Mouse (Mus musculus) lung, postnatal 0 days (tissue): ENCODE results near the gene Akap8l. TPM values are rescaled to one million over a fixed set of nuclear protein-coding genes. Genes with fewer than 3 reads are reported as not detected.

Experiments used
- ATAC-seq: fragments of 200-750 bp; cut with Nextera tagmentation; 2 replicates; pipeline ENCODE4 v1.8.0; 2017; ENCODE audit warnings: moderate library complexity
- DNase-seq: peaks from one replicate; pipeline ENCODE4 v3.0.0-alpha.2; 2016; ENCODE audit warnings: low spot score
- H3K27ac ChIP-seq: fragments of 300-500 bp; sonication (generic); 2 replicates; pipeline ENCODE4 v1.5.1; 2014; ENCODE audit warnings: antibody characterized with exemption, mild to moderate bottlenecking, low read length, mixed read lengths
- H3K27me3 ChIP-seq: fragments of 300-500 bp; sonication (generic); replicated peaks from 2 replicates; pipeline ENCODE4 v1.6.1; 2014; ENCODE audit warnings: low read length, mixed read lengths; ENCODE audit not compliant: insufficient read depth
- H3K36me3 ChIP-seq: fragments of 300-500 bp; sonication (generic); 2 replicates; pipeline ENCODE4 v1.6.1; 2014; ENCODE audit warnings: low read length, mixed read lengths; ENCODE audit not compliant: insufficient read depth
- H3K4me1 ChIP-seq: fragments of 300-500 bp; sonication (generic); 2 replicates; pipeline ENCODE4 v1.6.1; 2014; ENCODE audit warnings: antibody characterized with exemption, low read depth, low read length, mixed read lengths; ENCODE audit not compliant: insufficient read depth
- H3K4me2 ChIP-seq: fragments of 300-500 bp; sonication (generic); replicated peaks from 2 replicates; pipeline ENCODE4 v1.6.1; 2014; ENCODE audit warnings: low read depth, mild to moderate bottlenecking, low read length, moderate library complexity, mixed read lengths
- H3K4me3 ChIP-seq: fragments of 300-500 bp; sonication (generic); 2 replicates; pipeline ENCODE4 v1.5.1; 2014; ENCODE audit warnings: low read depth, low read length
- H3K9ac ChIP-seq: fragments of 300-500 bp; sonication (generic); replicated peaks from 2 replicates; pipeline ENCODE4 v1.6.1; 2014; ENCODE audit warnings: low read depth, mild to moderate bottlenecking
- H3K9me3 ChIP-seq: fragments of 300-500 bp; sonication (generic); 2 replicates; pipeline ENCODE4 v1.6.1; 2016; ENCODE audit warnings: low read length, mixed read lengths
- CTCF ChIP-seq: IDR thresholded peaks from 2 replicates; pipeline ENCODE4 v1.5.1; 2016; ENCODE audit warnings: antibody characterized with exemption, mild to moderate bottlenecking
- EP300 ChIP-seq: IDR thresholded peaks from 2 replicates; pipeline ENCODE4 v1.6.1; 2016; ENCODE audit warnings: antibody characterized with exemption, mild to moderate bottlenecking, control low read depth
- WGBS: fragments of 180-500 bp; shearing (Covaris S2); extraction: QIAGEN DNeasy Blood & Tissue Kit; methylation state at CpG from one replicate; pipeline ENCODE4 v1.1.7; 2014; 5-methylcytosine and 5-hydroxymethylcytosine counted together
- polyA plus RNA-seq: library from polyadenylated mRNA; unstranded; fragments of >200 nt; fragmentation: Nextera tagmentation; extraction: Ambion mirVana; gene quantifications from 2 replicates; pipeline ENCODE4 v1.2.1, GENCODE M21; 2015

Akap8l gene
- polyA plus RNA-seq, 1 experiment from 2014 or later: 59.9 TPM

DNA sequence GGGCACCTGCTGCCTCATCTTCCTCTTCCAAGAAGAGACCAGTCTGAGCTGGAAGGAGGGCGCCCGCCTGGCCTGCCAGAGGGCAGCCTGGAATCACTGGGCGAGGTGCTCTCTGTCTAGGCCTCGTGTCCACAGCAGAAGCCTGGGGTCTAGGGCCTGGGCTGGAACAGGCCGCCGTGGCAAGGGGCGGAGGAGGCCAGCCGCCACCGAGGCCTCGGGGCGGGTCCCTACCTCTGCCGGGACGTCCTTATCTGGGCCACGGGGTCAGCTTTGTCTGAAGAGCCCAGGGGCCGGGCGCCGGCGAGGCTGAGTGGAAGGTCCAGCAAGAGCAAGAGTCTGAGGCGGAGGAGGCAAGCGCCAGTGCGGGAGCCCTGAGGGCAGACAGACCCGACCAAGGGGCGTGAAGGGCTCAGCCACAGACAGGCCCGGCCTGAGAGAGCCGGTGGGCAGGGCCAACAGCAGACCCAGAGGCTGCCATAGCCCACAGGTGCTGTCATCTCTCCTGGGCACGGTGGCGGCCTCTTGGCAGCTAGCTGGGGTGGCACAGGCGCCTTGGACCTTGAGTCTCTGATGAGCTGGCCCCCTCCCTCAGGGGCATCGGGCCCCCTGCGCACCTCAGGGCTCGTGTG, 16.6 kb downstream of the Akap8l start:
- Histone ChIP-seq H3K4me3 (no peak overlapping the region), H3K9ac (no peak overlapping the region), H3K36me3 (peaks cover 52% of the 10 kb centered on the region), H3K27ac (no peak overlapping the region), H3K9me3 (no peaks in the 10 kb centered on the region), H3K27me3 (no peaks in the 10 kb centered on the region), H3K4me2 (no peak overlapping the region), H3K4me1 (no peaks in the 10 kb centered on the region)
- DNase-seq (no peak), ATAC-seq (peak; percentile 38; the same call in 1 of the 2 replicates)
- no peak for TF ChIP-seq EP300
- no peak for TF ChIP-seq CTCF
- WGBS: 81% methylated on average over 16 of the region's 31 CpGs

DNA sequence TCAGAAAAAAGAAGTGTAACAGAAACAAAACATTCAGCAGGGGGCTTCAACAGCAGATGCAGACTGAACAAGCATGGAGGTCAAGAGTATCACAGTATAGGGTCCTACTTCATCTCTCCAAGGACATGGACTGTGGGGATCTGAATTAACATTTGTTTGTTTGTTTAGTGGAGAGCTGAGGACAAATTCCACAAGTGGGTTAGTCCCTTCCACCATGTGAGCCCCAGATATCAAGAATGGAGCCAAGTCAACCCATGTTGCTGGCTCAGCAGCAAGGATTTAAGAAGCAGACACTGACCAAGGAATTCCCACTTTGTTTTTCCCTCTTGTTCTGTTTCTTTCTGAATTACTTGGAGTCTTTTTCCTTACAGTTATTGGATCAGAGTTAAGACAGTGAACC, 22.9 kb downstream of the Akap8l start:
- H3K9me3 ChIP-seq: no peaks in the 10 kb centered on the region
- no peak overlapping the region for H3K4me2 ChIP-seq
- DNase-seq (no peak), ATAC-seq (no peak)
- H3K4me3 ChIP-seq: no peak overlapping the region
- no peak overlapping the region for H3K27ac ChIP-seq
- TF ChIP-seq EP300 (no peak), CTCF (no peak)
- H3K27me3 ChIP-seq: no peaks in the 10 kb centered on the region
- H3K4me1 ChIP-seq: no peaks in the 10 kb centered on the region
- no peak overlapping the region for H3K9ac ChIP-seq
- H3K36me3 ChIP-seq: peaks cover 10% of the 10 kb centered on the region

DNA sequence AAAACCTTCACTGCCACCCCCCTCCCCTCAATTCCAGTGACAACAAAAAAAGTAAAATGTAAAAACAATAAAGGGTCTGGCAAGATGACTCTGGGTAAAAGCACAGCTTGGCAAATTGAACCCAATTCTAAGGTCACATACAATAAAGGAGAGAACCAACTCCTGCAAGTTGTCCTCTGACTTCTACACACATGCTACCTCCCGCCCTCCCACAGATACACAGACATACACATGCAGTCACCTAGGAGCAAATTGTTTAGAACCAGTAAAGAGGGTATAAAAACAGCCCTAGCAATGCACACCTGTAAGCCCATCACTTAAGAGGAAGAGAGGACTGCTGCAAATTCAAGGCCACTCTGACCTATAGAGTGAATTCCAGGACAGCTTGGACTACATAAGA, 27.6 kb downstream of the Akap8l start:
- no peak overlapping the region for H3K27ac ChIP-seq
- H3K36me3 ChIP-seq: no peaks in the 10 kb centered on the region
- 85% methylated on average over 1 of the region's 1 CpGs for WGBS
- H3K9ac ChIP-seq: no peak overlapping the region
- no peaks in the 10 kb centered on the region for H3K27me3 ChIP-seq
- H3K4me1 ChIP-seq: peaks cover 4% of the 10 kb centered on the region; the same call in 1 of the 2 replicates
- no peak overlapping the region for H3K4me3 ChIP-seq
- ATAC-seq (no peak), DNase-seq (no peak)
- TF ChIP-seq EP300 (no peak), CTCF (no peak)
- no peaks in the 10 kb centered on the region for H3K9me3 ChIP-seq
- no peak overlapping the region for H3K4me2 ChIP-seq

DNA sequence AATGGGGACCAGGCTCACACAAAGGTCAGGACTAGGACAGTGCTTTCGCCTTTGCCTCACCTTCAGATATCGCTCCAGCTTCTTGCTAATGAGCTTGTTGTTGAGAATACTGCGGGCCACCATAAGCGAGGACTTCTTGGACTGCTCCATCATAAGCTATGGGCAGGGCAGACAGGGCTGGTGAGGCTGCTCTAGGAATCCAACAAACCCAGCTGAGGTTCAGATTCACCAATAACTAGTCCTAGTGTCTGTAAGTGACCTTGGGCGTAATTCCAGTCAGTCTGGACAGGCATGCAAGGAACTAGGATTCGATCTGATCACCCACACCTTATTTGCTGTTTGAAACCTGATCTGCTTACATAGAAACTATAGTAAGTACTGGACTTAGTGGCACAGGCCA, 28.6 kb downstream of the Akap8l start:
- Histone ChIP-seq H3K9ac (peak overlapping the region; percentile 64), H3K36me3 (peaks cover 2% of the 10 kb centered on the region; the same call in 1 of the 2 replicates), H3K4me2 (peak overlapping the region; percentile 86), H3K9me3 (no peaks in the 10 kb centered on the region), H3K27ac (peak overlapping the region; percentile 80), H3K4me3 (peak overlapping the region; percentile 69), H3K27me3 (no peaks in the 10 kb centered on the region), H3K4me1 (peaks cover 4% of the 10 kb centered on the region; the same call in 1 of the 2 replicates)
- peak; percentile 16 for DNase-seq
- ATAC-seq: no peak
- no peak for TF ChIP-seq EP300
- no peak for TF ChIP-seq CTCF
- 9% methylated on average over 6 of the region's 6 CpGs for WGBS

DNA sequence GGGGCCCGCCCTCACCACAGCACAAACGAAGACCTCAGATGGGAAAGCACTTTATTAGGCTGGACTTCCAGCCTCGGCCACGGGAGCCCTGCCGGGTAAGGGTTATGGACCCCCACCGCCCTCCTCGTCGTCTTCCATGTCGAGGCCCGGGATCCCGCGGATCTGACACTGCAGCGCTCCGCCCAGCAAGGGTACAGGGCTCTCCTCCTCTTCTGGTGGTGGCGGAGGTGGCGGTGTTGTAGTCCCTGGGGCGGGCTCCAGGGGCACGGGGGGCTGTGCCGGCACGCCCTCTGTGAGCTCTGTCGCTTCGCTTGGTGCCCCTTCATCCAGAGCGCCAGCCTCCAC, 29.0 kb downstream of the Akap8l start:
- H3K27ac ChIP-seq: peak overlapping the region; percentile 80
- TF ChIP-seq CTCF: peak; percentile 36
- no peak for TF ChIP-seq EP300
- H3K9me3 ChIP-seq: no peaks in the 10 kb centered on the region
- WGBS: 1% methylated on average over 20 of the region's 23 CpGs
- peak overlapping the region; percentile 64 for H3K9ac ChIP-seq
- DNase-seq (no peak), ATAC-seq (peak; percentile 60)
- peaks cover 4% of the 10 kb centered on the region; the same call in 1 of the 2 replicates for H3K4me1 ChIP-seq
- no peaks in the 10 kb centered on the region for H3K27me3 ChIP-seq
- H3K36me3 ChIP-seq: peaks cover 7% of the 10 kb centered on the region; the same call in 1 of the 2 replicates
- H3K4me3 ChIP-seq: peak overlapping the region; percentile 69
- peak overlapping the region; percentile 86 for H3K4me2 ChIP-seq

DNA sequence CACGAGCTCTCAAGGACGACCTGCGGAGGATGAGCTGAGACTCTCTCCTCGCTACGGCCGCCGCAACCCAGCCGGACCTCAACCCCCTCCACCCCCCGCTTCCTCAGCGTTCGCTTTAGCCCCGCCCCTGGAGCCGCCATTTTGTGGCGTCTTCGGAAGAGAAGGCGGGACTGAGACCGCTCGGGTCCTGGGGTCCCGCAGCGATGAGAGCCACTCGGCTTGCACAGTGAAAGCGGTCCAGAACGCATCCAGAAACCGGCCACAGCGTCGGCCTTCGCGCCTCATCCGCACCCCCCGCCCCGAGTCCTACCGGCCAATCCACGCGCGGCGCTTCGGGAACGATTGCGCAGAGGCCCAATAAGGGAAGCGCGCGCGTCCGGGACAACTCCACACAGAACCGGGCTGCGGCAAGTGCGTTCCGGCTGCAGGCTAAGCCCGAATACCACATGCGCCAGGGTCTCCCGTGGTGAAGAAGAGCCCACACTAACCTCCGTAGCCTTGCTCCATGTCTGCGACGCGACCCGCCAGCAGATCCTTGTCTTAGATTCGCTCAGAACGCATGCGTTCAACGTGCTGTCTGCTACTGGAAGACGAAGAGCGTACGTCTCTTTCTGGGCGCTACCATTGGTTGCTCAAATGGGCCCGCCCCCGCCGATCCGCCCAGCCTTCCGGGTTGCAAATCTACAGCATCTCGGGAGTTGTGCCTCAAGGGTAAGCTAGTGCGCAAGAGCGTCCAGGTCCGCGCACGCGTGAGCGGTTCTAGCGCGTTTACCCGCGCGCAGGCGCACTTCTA, 29.6 kb downstream of the Akap8l start, which contains the start of gene Akap8:
Akap8 (minus strand) TSS at position 642 of the 793 bp plus-strand sequence.
- Histone ChIP-seq H3K36me3 (peaks cover 12% of the 10 kb centered on the region; the same call in 1 of the 2 replicates), H3K27me3 (no peaks in the 10 kb centered on the region), H3K4me2 (peak within 1 kb of the TSS; percentile 86), H3K9ac (peak within 1 kb of the TSS; percentile 64), H3K9me3 (no peaks in the 10 kb centered on the region), H3K27ac (peak within 1 kb of the TSS; percentile 87), H3K4me1 (peaks cover 4% of the 10 kb centered on the region; the same call in 1 of the 2 replicates), H3K4me3 (peak within 1 kb of the TSS; percentile 69)
- DNase-seq (peak; percentile 100), ATAC-seq (peak; percentile 98)
- under 1% methylated on average over 83 of the region's 83 CpGs for WGBS
- TF ChIP-seq CTCF (peak; percentile 1; the same call in 1 of the 2 replicates), EP300 (no peak)
